Mouse (Mus musculus) MEL (cell line): Measurements from ENCODE around the gene Zbtb20. TPM values are rescaled to one million over a fixed set of nuclear protein-coding genes. Genes with fewer than 3 reads are reported as not detected.

Source experiments
- DNase-seq: peaks from one replicate; pipeline ENCODE4 v3.0.0; 2011; ENCODE audit warnings: low read depth, low spot score
- H3K27ac ChIP-seq: 2 replicates; pipeline ENCODE4 v1.5.1; 2012; ENCODE audit warnings: low read depth, mild to moderate bottlenecking, control low read depth, low read length, moderate library complexity; ENCODE audit not compliant: control insufficient read depth
- H3K27me3 ChIP-seq, 2 experiments: fragments of 150-350 bp in 1 of 2; sonication (generic) in 1 of 2; 2 replicates each; pipeline ENCODE4 v1.6.1; 2012; ENCODE audit warnings: low read length in 2 of 2, mild to moderate bottlenecking in 2 of 2, improper control_type of control experiment in 1 of 2, moderate library complexity in 1 of 2; ENCODE audit not compliant: insufficient read depth in 2 of 2, control insufficient read depth in 1 of 2
- H3K36me3 ChIP-seq, 2 experiments: 2 replicates each; pipeline ENCODE4 v1.6.1; 2012 to 2014; ENCODE audit warnings: low read length in 2 of 2, improper control_type of control experiment in 1 of 2, inconsistent platforms in 1 of 2, mild to moderate bottlenecking in 1 of 2; ENCODE audit not compliant: insufficient read depth in 2 of 2, control insufficient read depth in 1 of 2
- H3K4me1 ChIP-seq, 2 experiments: fragments of 150-350 bp in 1 of 2; sonication (generic) in 1 of 2; 2 replicates each; pipeline ENCODE4 v1.6.1; 2012; ENCODE audit warnings: low read length in 2 of 2, improper control_type of control experiment in 1 of 2, mild to moderate bottlenecking in 1 of 2; ENCODE audit not compliant: insufficient read depth in 2 of 2, control insufficient read depth in 1 of 2
- H3K4me3 ChIP-seq, 2 experiments: fragments of 150-350 bp in 1 of 2; sonication (generic) in 1 of 2; 2 replicates each; pipeline ENCODE4 v1.5.1; 2012; ENCODE audit warnings: low read depth in 2 of 2, low read length in 2 of 2, mild to moderate bottlenecking in 2 of 2, moderate library complexity in 2 of 2, control low read depth in 1 of 2, improper control_type of control experiment in 1 of 2; ENCODE audit not compliant: control insufficient read depth in 1 of 2, insufficient read depth in 1 of 2
- H3K79me2 ChIP-seq: 2 replicates; pipeline ENCODE4 v1.6.1; 2012; ENCODE audit warnings: mild to moderate bottlenecking, low read length, moderate library complexity; ENCODE audit not compliant: control insufficient read depth, poor library complexity, insufficient read depth
- H3K9ac ChIP-seq: 2 replicates; pipeline ENCODE4 v1.6.1; 2012; ENCODE audit warnings: low read depth, mild to moderate bottlenecking, control low read depth, low read length, moderate library complexity; ENCODE audit not compliant: control insufficient read depth, poor library complexity, severe bottlenecking
- H3K9me3 ChIP-seq: fragments of 150-350 bp; sonication (generic); replicated peaks from 2 replicates; pipeline ENCODE4 v1.6.1; 2012; ENCODE audit warnings: mild to moderate bottlenecking, low read length, improper control_type of control experiment, moderate library complexity; ENCODE audit not compliant: insufficient read depth
- BHLHE40 ChIP-seq: IDR thresholded peaks from 2 replicates; pipeline ENCODE4 v1.6.1; 2012; ENCODE audit warnings: low read depth, mild to moderate bottlenecking, inconsistent platforms, low read length, improper control_type of control experiment, borderline replicate concordance
- KAT2A ChIP-seq: conservative IDR thresholded peaks from 2 replicates; pipeline ENCODE4 v1.6.1; 2012; ENCODE audit warnings: low read depth, low read length, improper control_type of control experiment, inconsistent platforms
- MAFK ChIP-seq: IDR thresholded peaks from 2 replicates; pipeline ENCODE4 v1.6.1; 2011; ENCODE audit warnings: low read depth, mild to moderate bottlenecking, low read length, improper control_type of control experiment, borderline replicate concordance
- MAX ChIP-seq: IDR thresholded peaks from 2 replicates; pipeline ENCODE4 v1.6.1; 2011; ENCODE audit warnings: low read length, improper control_type of control experiment
- MAZ ChIP-seq: IDR thresholded peaks from 2 replicates; pipeline ENCODE4 v1.6.1; 2012; ENCODE audit warnings: low read depth, mild to moderate bottlenecking, inconsistent platforms, low read length, improper control_type of control experiment
- MYB ChIP-seq: IDR thresholded peaks from 2 replicates; pipeline ENCODE4 v1.6.1; 2011; ENCODE audit warnings: mild to moderate bottlenecking, low read depth, low read length, improper control_type of control experiment
- NELFE ChIP-seq: IDR thresholded peaks from 2 replicates; pipeline ENCODE4 v1.6.1; 2011; ENCODE audit warnings: low read depth, low read length, improper control_type of control experiment
- POLR2A ChIP-seq, 2 experiments: IDR thresholded peaks; 2 replicates each; pipeline ENCODE4 v1.6.1; 2011 to 2012; ENCODE audit warnings: low read length in 2 of 2, mild to moderate bottlenecking in 2 of 2, control low read depth in 1 of 2, improper control_type of control experiment in 1 of 2, low read depth in 1 of 2, moderate library complexity in 1 of 2; ENCODE audit not compliant: control insufficient read depth in 1 of 2, insufficient read depth in 1 of 2, poor library complexity in 1 of 2
- POLR2AphosphoS2 ChIP-seq: IDR thresholded peaks from 2 replicates; pipeline ENCODE4 v1.6.1; 2011; ENCODE audit warnings: low read length, improper control_type of control experiment
- POLR2AphosphoS5 ChIP-seq: IDR thresholded peaks from 2 replicates; pipeline ENCODE4 v1.6.1; 2012; ENCODE audit warnings: low read depth, borderline replicate concordance, mild to moderate bottlenecking, inconsistent platforms, low read length, moderate library complexity, mixed read lengths
- RCOR1 ChIP-seq: IDR thresholded peaks from 2 replicates; pipeline ENCODE4 v1.6.1; 2012; ENCODE audit warnings: low read depth, mild to moderate bottlenecking, inconsistent platforms, low read length, improper control_type of control experiment
- SMC3 ChIP-seq: IDR thresholded peaks from 2 replicates; pipeline ENCODE4 v1.6.1; 2011; ENCODE audit warnings: low read depth, low read length, improper control_type of control experiment
- TBP ChIP-seq: IDR thresholded peaks from 2 replicates; pipeline ENCODE4 v1.8.0; 2011; ENCODE audit warnings: low read depth, low read length, improper control_type of control experiment
- TCF12 ChIP-seq: IDR thresholded peaks from 2 replicates; pipeline ENCODE4 v1.6.1; 2014; ENCODE audit warnings: low read depth, mild to moderate bottlenecking, inconsistent platforms, low read length, improper control_type of control experiment, moderate library complexity
- USF1 ChIP-seq: IDR thresholded peaks from 2 replicates; pipeline ENCODE4 v1.6.1; 2014; ENCODE audit warnings: low read depth, mild to moderate bottlenecking, inconsistent platforms, low read length, improper control_type of control experiment, moderate library complexity
- ZMIZ1 ChIP-seq: IDR thresholded peaks from 2 replicates; pipeline ENCODE4 v1.6.1; 2012; ENCODE audit warnings: low read depth, mild to moderate bottlenecking, inconsistent platforms, low read length, improper control_type of control experiment, moderate library complexity
- polyA plus RNA-seq, 2 experiments: library from polyadenylated mRNA; stranded (reverse) in 1 of 2; unstranded in 1 of 2; fragments of >175 nt in 1 of 2; fragments of >200 nt in 1 of 2; gene quantifications; 2 replicates each; pipeline versions ENCODE4 v1.2.1 to v1.2.4; 2012; ENCODE audit warnings: low replicate concordance in 2 of 2, low read depth in 1 of 2; ENCODE audit not compliant: insufficient read length in 2 of 2, insufficient read depth in 1 of 2, missing spikeins in 1 of 2
- total RNA-seq: library from RNA; depleted of rRNA; stranded (reverse); fragments of 300-350 nt; gene quantifications from 2 replicates; pipeline ENCODE4 v1.2.3, GENCODE M21; 2012

The Zbtb20 gene
- total and polyA plus RNA-seq, 3 experiments = 0.17 to 0.27 TPM; not detected in 1

DNA sequence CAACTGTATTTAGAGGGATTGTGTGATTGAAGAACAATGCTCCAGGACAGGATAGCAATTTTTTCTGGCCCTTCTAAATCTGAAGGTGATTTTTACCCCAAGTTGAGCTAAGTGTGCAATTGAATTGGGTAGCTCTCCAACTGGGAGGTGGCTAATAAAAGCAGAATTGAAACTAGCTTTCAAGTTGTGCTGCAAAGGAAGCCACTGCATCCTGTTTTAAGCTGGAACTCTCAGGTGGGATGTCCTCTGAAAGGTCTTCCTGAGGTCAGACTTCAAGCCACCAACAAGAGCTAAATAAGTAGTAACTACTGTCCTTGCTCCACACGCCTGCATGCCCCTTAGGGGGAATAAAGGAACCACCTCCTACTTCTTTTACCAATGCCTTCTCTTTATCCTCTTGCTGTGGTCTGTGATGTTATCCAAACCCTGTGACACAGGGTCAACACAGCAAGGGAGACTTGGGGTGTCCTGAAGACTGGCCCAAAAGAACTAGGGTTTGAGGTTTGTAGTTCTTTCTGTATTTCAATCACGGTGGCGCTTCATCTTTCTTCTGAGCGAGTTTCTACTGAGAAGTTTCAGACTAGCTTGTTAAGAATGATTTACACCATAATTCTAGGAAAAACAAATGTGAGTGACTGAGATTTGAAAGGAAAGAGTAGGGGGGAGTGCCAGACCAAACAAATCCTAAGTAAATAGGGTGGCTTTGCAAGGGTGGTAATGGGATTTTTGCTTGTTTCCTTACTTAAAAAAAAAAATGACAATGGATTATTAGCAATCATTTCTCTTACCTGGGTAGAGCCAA lies 533.6 kb downstream of the Zbtb20 start:
- no peaks in the 10 kb centered on the region for H3K9me3 ChIP-seq
- no peaks in the 10 kb centered on the region; a peak in 1 of 4 replicates for H3K27me3 ChIP-seq
- H3K4me3 ChIP-seq = no peak overlapping the region
- no peaks in the 10 kb centered on the region for H3K4me1 ChIP-seq
- H3K27ac ChIP-seq = no peak overlapping the region
- no peaks in the 10 kb centered on the region for H3K36me3 ChIP-seq
- TF ChIP-seq MAZ = no peak
- no peak for TF ChIP-seq BHLHE40
- TF ChIP-seq ZMIZ1 = no peak
- TF ChIP-seq POLR2AphosphoS2 = no peak
- TF ChIP-seq MYB = no peak
- no peak for TF ChIP-seq TBP
- no peak overlapping the region for H3K9ac ChIP-seq
- DNase-seq = no peak
- no peaks in the 10 kb centered on the region for H3K79me2 ChIP-seq

DNA sequence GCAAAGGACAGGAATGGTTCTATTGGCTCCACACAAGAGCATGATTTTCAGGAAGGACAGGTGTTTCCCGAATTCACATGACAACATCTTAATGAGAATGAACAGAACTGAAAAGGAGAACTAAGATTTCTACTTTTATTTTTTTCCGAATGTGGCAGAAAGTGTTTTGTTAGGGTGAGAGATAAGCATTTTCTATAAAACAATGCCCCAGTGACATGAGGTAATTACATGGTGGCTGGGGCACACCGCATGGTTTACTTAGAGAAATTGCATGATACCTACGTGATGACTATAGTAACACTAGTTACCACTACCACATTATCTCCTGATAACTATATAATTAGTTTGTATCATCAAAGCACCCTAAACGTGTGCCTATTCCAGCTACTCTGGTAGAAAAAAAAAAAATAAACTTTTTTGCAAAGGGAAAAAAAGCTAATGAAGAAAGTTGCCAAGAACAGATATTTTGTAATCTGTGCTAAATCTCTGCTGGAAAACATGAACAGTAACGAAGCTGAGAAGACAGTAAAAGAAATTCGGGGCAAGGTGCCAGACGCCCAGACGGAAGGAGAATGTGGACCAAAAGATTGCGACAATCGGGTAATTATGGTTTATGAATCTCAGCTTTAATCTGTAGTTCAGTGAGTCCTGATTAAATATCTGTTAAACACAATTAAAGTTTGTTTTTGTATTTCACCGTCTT lies 534.4 kb downstream of the Zbtb20 start:
- H3K4me3 ChIP-seq = no peak overlapping the region
- H3K9me3 ChIP-seq = no peaks in the 10 kb centered on the region
- H3K27ac ChIP-seq = no peak overlapping the region
- TF ChIP-seq TCF12 (no peak), MAFK (no peak), USF1 (no peak), MAX (no peak), RCOR1 (no peak), SMC3 (no peak), POLR2A (IDR thresholded peaks at IDR 0.05; ENCODE audit: control insufficient read depth in 1 of 2, insufficient read depth in 1 of 2, low read depth in 1 of 2, low read length in 2 of 2, poor library complexity in 1 of 2) (no peak), POLR2AphosphoS2 (no peak), NELFE (no peak), POLR2AphosphoS5 (no peak), KAT2A (no peak)
- TF ChIP-seq, all 39 proteins: peak for 0
- Histone ChIP-seq H3K9ac (no peak overlapping the region), H3K4me1 (no peaks in the 10 kb centered on the region), H3K27me3 (no peaks in the 10 kb centered on the region; a peak in 1 of 4 replicates), H3K36me3 (no peaks in the 10 kb centered on the region), H3K79me2 (no peaks in the 10 kb centered on the region)
- no peak for DNase-seq
